ENCODE assay signal across 26 mouse cellular contexts in genomic region chr2:6159735-6160134, GRCm38 (mm10). TPM values are rescaled to one million over a fixed set of nuclear protein-coding genes. Genes with fewer than 3 reads are reported as not detected.
DNase-seq lines count a peak whose midpoint lies in the region; ATAC-seq lines count a peak whose summit lies in the region.
"Had no signal": no experiment of that assay in that cellular context is flagged by ENCODE, and none has a peak within 500 bp of the region (broad histone marks: within the 10 kb centered on the region; RNA-seq: fewer than 3 reads in every experiment).

No protein-coding gene starts in this region.

- no peaks in the 10 kb centered on the region for H3K9me3 ChIP-seq in megakaryocyte, embryonic 14.5 days
- H3K9me3 ChIP-seq in liver, embryonic 13.5 days (replicated peaks) = no peaks in the 10 kb centered on the region
- no peaks in the 10 kb centered on the region for H3K9me3 ChIP-seq in forebrain, embryonic 15.5 days
- H3K9me3 ChIP-seq: heart, embryonic 12.5 days; liver, embryonic 15.5 days; midbrain, embryonic 10.5 days; stomach, embryonic 15.5 days had no signal

- H3K4me2 ChIP-seq in liver, embryonic 13.5 days = no peak overlapping the region
- no peak overlapping the region for H3K4me2 ChIP-seq in forebrain, embryonic 15.5 days (replicated peaks)
- H3K4me2 ChIP-seq: heart, embryonic 12.5 days; liver, embryonic 15.5 days; stomach, embryonic 15.5 days had no signal

- 12% methylated on average over 2 of the region's 2 CpGs for WGBS in liver, embryonic 13.5 days (ENCODE audit: insufficient replicate concordance)
- 64% methylated on average over 2 of the region's 2 CpGs for WGBS in forebrain, embryonic 15.5 days

- ATAC-seq in megakaryocyte, adult 5-6 weeks (ENCODE audit: poor library complexity, severe bottlenecking) = no peak
- ATAC-seq in liver, embryonic 13.5 days (ENCODE audit: low read depth) = peak; percentile 53; the same call in 1 of the 2 replicates
- no peak for ATAC-seq in forebrain, embryonic 15.5 days (replicated peaks)
- ATAC-seq: CD4-positive, CD25-positive, alpha-beta regulatory T cell, adult 4 months; forebrain, embryonic 14.5 days; hindbrain, postnatal 0 days; midbrain, embryonic 16.5 days had no signal

- no peaks in the 10 kb centered on the region for H3K36me3 ChIP-seq in megakaryocyte, embryonic 14.5 days (replicated peaks; ENCODE audit: low read length)
- no peaks in the 10 kb centered on the region for H3K36me3 ChIP-seq in liver, embryonic 13.5 days
- H3K36me3 ChIP-seq in forebrain, embryonic 15.5 days = no peaks in the 10 kb centered on the region
- H3K36me3 ChIP-seq: heart, embryonic 12.5 days; liver, embryonic 15.5 days; midbrain, embryonic 10.5 days; stomach, embryonic 15.5 days had no signal

- peak overlapping the region; percentile 70 for H3K4me3 ChIP-seq in megakaryocyte, embryonic 14.5 days (replicated peaks)
- H3K4me3 ChIP-seq in liver, embryonic 13.5 days (replicated peaks) = no peak overlapping the region
- no peak overlapping the region for H3K4me3 ChIP-seq in forebrain, embryonic 15.5 days
- H3K4me3 ChIP-seq: heart, embryonic 12.5 days; liver, embryonic 15.5 days; midbrain, embryonic 10.5 days; stomach, embryonic 15.5 days had no signal

- H3K27me3 ChIP-seq in megakaryocyte, embryonic 14.5 days (replicated peaks) = no peaks in the 10 kb centered on the region
- no peaks in the 10 kb centered on the region for H3K27me3 ChIP-seq in liver, embryonic 13.5 days
- H3K27me3 ChIP-seq in forebrain, embryonic 15.5 days = no peaks in the 10 kb centered on the region
- H3K27me3 ChIP-seq: heart, embryonic 12.5 days; liver, embryonic 15.5 days; stomach, embryonic 15.5 days had no signal

- no peak overlapping the region for H3K9ac ChIP-seq in liver, embryonic 13.5 days
- H3K9ac ChIP-seq in forebrain, embryonic 15.5 days (replicated peaks) = no peak overlapping the region
- H3K9ac ChIP-seq: heart, embryonic 12.5 days; liver, embryonic 15.5 days; stomach, embryonic 15.5 days had no signal

- H3K27ac ChIP-seq in liver, embryonic 13.5 days = no peak overlapping the region
- no peak overlapping the region for H3K27ac ChIP-seq in forebrain, embryonic 15.5 days (replicated peaks)
- H3K27ac ChIP-seq: hindbrain, postnatal 0 days; liver, embryonic 15.5 days; midbrain, embryonic 10.5 days; stomach, embryonic 15.5 days had no signal

- peaks cover 87% of the 10 kb centered on the region for H3K4me1 ChIP-seq in megakaryocyte, embryonic 14.5 days
- peaks cover 23% of the 10 kb centered on the region for H3K4me1 ChIP-seq in liver, embryonic 13.5 days (replicated peaks)
- no peaks in the 10 kb centered on the region for H3K4me1 ChIP-seq in forebrain, embryonic 15.5 days
- H3K4me1 ChIP-seq: liver, embryonic 15.5 days had no signal

- peak; percentile 13 for DNase-seq in heart, adult 11 months
- no peak for DNase-seq in heart, postnatal 4 days
- DNase-seq in liver, embryonic 13.5 days = peak; percentile 6
- DNase-seq in right cerebral cortex, adult 2 months (ENCODE audit: low spot score in 2 of 2) = no peak
- DNase-seq: adrenal gland, adult 8-10 months; cerebellum, adult 18-20 months; cerebellum, postnatal 14 days; gastrocnemius, postnatal 10 days; heart, adult 18-20 months; heart, postnatal 10 days; kidney, adult 18-20 months; kidney, postnatal 10 days; lung, postnatal 14 days; right cerebral cortex, postnatal 4 days; thymus, postnatal 36 days had no signal

RNA-seq across cellular contexts. Expression of gene Proser2, which starts 29.7 kb away (rescaled TPM):
- total RNA-seq in heart, postnatal 4 days (2021) = 10 to 100 TPM; 13.3 to 15.6 TPM
- polyA plus RNA-seq in megakaryocyte, embryonic 14.5 days (2012; ENCODE audit: insufficient read depth, low replicate concordance) = 104 and 151 TPM in 2 replicates
- total RNA-seq in megakaryocyte, adult 5-6 weeks (2015) = not detected in 2 replicates
- 0.15 TPM in 1 of 2 replicates, not detected in the other for total RNA-seq in megakaryocyte, adult 5-6 weeks (2017)
- polyA plus RNA-seq in liver, embryonic 13.5 days (2015; fragmentation: Nextera tagmentation; extraction: Ambion mirVana) = 4.5 and 5.2 TPM in 2 replicates
- polyA plus RNA-seq in forebrain, embryonic 15.5 days (2015; fragmentation: Nextera tagmentation; extraction: Ambion mirVana) = 3.3 and 3.6 TPM in 2 replicates

RNA-seq across cellular contexts. Expression of gene Echdc3, which starts 53.1 kb away (rescaled TPM):
- 10 to 100 TPM in 1 of 2 experiments, 1 to 10 TPM in 1; 9.9 to 12.2 TPM for total RNA-seq in heart, postnatal 4 days (2021)
- 1.9 TPM in 1 of 2 replicates, not detected in the other for polyA plus RNA-seq in megakaryocyte, embryonic 14.5 days (2012; ENCODE audit: insufficient read depth, low replicate concordance)
- 0.18 and 1.2 TPM in 2 replicates for total RNA-seq in megakaryocyte, adult 5-6 weeks (2015)
- not detected in 2 replicates for total RNA-seq in megakaryocyte, adult 5-6 weeks (2017)
- 6.8 and 7.4 TPM in 2 replicates for polyA plus RNA-seq in liver, embryonic 13.5 days (2015; fragmentation: Nextera tagmentation; extraction: Ambion mirVana)
- 0.65 and 1.1 TPM in 2 replicates for polyA plus RNA-seq in forebrain, embryonic 15.5 days (2015; fragmentation: Nextera tagmentation; extraction: Ambion mirVana)
- polyA plus RNA-seq: CD4-positive, CD25-positive, alpha-beta regulatory T cell, adult 4 months had no signal

Comparison
In these comparisons a context has a peak if more than half of its experiments do, and no peak if none do; other contexts are left out.
1. DNase-seq: peak in heart, adult 11 months (single experiment) and liver, embryonic 13.5 days (single experiment); none in heart, postnatal 4 days (single experiment) and right cerebral cortex, adult 2 months (0 of 2).
2. RNA of gene Proser2, which starts 29.7 kb away (polyA plus RNA-seq): 104 to 151 TPM in megakaryocyte, embryonic 14.5 days; 4.5 to 5.2 TPM in liver, embryonic 13.5 days and 3.3 to 3.6 TPM in forebrain, embryonic 15.5 days; every median in the first group is over 10 times any median in the second.